Mouse (Mus musculus) CD4-positive, CD25-positive, alpha-beta regulatory T cell, adult 2 months (primary cell): ENCODE measurements around the gene 2510009E07Rik.
A peak's percentile ranks its signal among the peaks of the same experiment; 100 is the strongest.
"Not testable (repeated sequence)": the region's sequence is repeated elsewhere in the genome, so short reads cannot be mapped to it uniquely, and the experiment has no call there.

Experiments used
- DNase-seq: peaks from one replicate; pipeline ENCODE4 v3.0.0-alpha.2; 2012; ENCODE audit warnings: low read depth, low spot score

2510009E07Rik gene

GRCm38 (mm10) chr16:21676791-21677190 is 17.7 kb downstream of the 2510009E07Rik start:
- no peak for DNase-seq

- DNase-seq, result not testable (repeated sequence)
These were observed 20.8 kb downstream of the 2510009E07Rik start for GRCm38 (mm10) chr16:21673651-21674050.

GRCm38 (mm10) chr16:21673046-21673445 is 21.4 kb downstream of the 2510009E07Rik start:
- DNase-seq, result not testable (repeated sequence)

GRCm38 (mm10) chr16:21671878-21672277 is 22.6 kb downstream of the 2510009E07Rik start:
- peak; percentile 60 for DNase-seq

GRCm38 (mm10) chr16:21665423-21665986 is 29.0 kb downstream of the 2510009E07Rik start:
- no peak for DNase-seq

GRCm38 (mm10) chr16:21664633-21665363 is 29.7 kb downstream of the 2510009E07Rik start:
- no peak for DNase-seq

GRCm38 (mm10) chr16:21655961-21656360 is 38.5 kb downstream of the 2510009E07Rik start:
- no peak for DNase-seq

GRCm38 (mm10) chr16:21655291-21655690 is 39.2 kb downstream of the 2510009E07Rik start:
- no peak for DNase-seq

- DNase-seq, result no peak
These were observed 40.1 kb downstream of the 2510009E07Rik start for GRCm38 (mm10) chr16:21654384-21654783.

GRCm38 (mm10) chr16:21653151-21653550 is 41.3 kb downstream of the 2510009E07Rik start:
- DNase-seq, result no peak

GRCm38 (mm10) chr16:21651161-21651560 is 43.3 kb downstream of the 2510009E07Rik start:
- no peak for DNase-seq

GRCm38 (mm10) chr16:21650289-21650688 is 44.2 kb downstream of the 2510009E07Rik start:
- DNase-seq, result no peak

GRCm38 (mm10) chr16:21648800-21649199 is 45.7 kb downstream of the 2510009E07Rik start:
- DNase-seq, result no peak

- no peak for DNase-seq
These were observed 48.0 kb downstream of the 2510009E07Rik start for GRCm38 (mm10) chr16:21646496-21646895.

GRCm38 (mm10) chr16:21645915-21646314 is 48.5 kb downstream of the 2510009E07Rik start:
- no peak for DNase-seq

- no peak for DNase-seq
These were observed 49.9 kb downstream of the 2510009E07Rik start for GRCm38 (mm10) chr16:21644574-21644973.

- peak; percentile 51 for DNase-seq
These were observed 50.4 kb downstream of the 2510009E07Rik start for GRCm38 (mm10) chr16:21644066-21644561.

GRCm38 (mm10) chr16:21643621-21644041 is 50.8 kb downstream of the 2510009E07Rik start:
- no peak for DNase-seq

GRCm38 (mm10) chr16:21642906-21643305 is 51.6 kb downstream of the 2510009E07Rik start:
- DNase-seq, result no peak

- peak; percentile 43 for DNase-seq
These were observed 52.5 kb downstream of the 2510009E07Rik start for GRCm38 (mm10) chr16:21641944-21642343.

- no peak for DNase-seq
These were observed 53.5 kb downstream of the 2510009E07Rik start for GRCm38 (mm10) chr16:21640766-21641499.

- DNase-seq, result no peak
These were observed 57.2 kb downstream of the 2510009E07Rik start for GRCm38 (mm10) chr16:21637201-21637819.
